Mouse (Mus musculus) Muller cell, postnatal 12 days (primary cell): ENCODE measurements at regions not wholly inside any gene's neighbourhood (a gene's known extent, or its start where the extent isn't known, plus 50 kb on each side); places are given as distances from the start of the nearest gene placed in this dataset.
"Not testable (repeated sequence)": the region's sequence is repeated elsewhere in the genome, so short reads cannot be mapped to it uniquely, and the experiment has no call there.

ENCODE experiments used
- DNase-seq: peaks from one replicate; pipeline ENCODE4 v3.0.0-alpha.2; 2015; ENCODE audit errors: inconsistent ontology term

DNA sequence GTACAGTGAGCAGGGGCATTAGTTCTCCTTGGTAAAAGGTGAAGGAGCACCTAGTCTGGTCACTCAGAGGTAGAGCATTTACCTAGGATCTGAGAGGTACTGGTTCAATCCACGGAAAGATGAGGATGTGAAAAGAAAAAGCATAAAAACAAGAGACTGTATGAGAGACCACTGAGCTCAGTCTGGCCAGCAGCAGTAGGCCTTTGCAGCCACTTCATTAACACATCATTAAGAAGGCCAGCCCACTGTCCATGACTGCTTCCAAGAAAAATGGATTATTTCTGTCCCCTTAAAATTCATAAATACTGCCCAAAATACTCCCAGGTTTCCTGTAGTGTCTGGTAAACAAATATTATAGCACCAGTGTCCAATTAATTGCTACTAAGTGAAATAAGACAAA, 499.3 kb upstream of the 4930578C19Rik start:
- DNase-seq = no peak

DNA sequence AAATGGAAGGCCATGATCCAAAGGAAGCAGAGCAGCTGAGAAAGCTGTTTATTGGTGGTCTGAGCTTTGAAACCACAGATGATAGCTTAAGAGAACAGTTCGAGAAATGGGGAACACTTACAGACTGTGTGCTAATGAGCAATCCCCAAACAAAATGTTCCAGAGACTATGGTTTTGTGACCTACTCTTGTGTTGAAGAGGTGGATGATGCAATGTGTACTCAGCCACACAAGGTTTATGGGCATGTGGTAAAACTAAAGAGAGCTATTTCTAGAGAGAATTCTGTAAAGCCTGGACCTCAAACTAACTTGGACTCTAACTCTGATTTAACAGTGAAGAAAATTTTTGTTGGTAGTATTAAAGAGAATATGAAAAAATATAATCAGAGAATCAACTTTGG, 481.4 kb upstream of the 4930578C19Rik start:
- no peak for DNase-seq

DNA sequence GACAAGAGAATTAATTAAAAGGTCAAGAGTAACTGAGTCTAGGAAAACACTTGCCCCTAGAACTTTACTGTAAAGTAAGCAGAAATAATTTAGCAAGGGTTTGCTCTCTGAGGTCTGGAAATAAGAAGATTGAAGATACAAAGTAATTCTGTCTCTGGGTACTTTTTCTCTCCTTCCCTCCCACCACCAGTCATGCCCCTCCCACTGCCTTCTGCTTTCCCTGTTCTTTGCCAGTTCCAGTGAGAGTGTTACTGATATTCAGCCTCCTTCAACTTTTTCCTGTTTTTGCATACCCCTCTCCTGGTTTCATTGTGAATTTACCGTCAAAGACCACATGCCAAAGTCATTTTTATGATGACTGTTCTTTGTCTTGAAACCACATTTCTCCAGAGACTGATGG, 472.1 kb upstream of the 4930578C19Rik start:
- no peak for DNase-seq

DNA sequence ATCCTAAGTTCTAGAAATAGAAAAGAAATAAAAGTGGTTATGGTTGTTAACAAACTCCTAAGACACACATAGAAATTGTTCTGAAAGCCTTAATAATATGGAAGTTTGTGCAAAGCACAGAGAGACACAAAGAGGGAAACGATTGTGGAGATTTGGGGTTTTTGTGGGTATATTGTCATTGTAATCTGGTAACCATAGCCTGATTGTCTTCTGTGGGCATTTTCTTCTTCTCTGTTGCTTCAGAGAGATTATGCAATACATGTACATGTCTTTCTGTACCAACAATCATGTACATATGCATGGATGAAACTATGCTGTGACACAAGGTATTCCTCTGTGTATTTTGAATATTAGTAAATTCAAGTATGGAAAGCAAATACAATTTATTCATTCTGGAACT, 461.9 kb upstream of the 4930578C19Rik start:
- no peak for DNase-seq

DNA sequence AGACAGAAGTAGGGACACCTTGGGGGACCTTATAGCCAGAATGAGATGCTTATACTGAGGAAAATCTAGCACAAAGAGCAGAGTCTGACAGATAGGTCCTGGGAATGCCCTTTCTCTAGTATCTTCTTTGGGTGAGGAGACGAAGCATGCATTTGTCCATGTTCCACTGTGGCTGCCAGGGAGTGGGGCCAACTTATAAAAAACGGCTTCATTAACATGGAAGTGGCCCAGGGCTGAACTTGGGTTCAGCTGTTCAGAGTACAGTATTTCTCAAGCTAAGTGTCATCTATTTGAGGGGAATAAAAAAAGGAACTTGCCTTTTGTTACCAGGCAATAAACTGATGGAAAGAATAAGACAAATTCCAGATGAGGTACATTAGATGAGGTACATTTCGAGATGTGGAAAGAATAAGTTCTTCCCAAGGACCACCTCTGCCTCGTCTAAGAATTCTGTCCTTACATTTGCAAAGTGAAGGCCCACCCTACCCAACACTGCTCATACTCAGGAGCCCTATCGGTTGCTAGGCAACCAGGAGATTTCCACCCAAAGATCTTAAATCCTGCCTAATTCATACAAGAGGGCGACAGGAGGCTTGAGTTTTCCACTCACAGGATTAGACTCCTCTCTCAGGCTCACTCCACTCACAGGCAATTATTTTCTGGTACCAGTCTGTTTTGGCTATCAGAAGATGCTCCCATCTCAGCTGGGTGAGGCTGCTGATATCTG, 460.3 kb upstream of the 4930578C19Rik start:
- DNase-seq = no peak

DNA sequence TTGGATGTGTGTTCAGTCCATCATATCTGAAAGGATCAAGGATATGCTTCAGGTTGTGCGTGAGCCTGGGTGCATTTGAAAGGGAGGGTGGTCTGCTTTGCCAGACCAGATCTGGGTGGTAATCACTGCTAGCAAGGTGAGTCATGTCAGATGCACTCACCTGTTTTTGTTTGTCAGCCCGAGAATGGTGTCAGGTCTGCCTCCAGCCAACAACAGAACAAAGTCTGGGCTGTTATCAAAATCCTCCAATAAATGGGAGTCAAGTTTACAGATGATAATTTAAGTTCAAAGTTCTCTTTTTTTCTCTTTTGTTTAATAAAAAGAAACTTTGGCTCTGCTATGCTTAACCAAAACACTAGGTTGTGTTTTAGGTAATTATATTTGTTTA, 421.6 kb upstream of the 4930578C19Rik start:
- DNase-seq = no peak

DNA sequence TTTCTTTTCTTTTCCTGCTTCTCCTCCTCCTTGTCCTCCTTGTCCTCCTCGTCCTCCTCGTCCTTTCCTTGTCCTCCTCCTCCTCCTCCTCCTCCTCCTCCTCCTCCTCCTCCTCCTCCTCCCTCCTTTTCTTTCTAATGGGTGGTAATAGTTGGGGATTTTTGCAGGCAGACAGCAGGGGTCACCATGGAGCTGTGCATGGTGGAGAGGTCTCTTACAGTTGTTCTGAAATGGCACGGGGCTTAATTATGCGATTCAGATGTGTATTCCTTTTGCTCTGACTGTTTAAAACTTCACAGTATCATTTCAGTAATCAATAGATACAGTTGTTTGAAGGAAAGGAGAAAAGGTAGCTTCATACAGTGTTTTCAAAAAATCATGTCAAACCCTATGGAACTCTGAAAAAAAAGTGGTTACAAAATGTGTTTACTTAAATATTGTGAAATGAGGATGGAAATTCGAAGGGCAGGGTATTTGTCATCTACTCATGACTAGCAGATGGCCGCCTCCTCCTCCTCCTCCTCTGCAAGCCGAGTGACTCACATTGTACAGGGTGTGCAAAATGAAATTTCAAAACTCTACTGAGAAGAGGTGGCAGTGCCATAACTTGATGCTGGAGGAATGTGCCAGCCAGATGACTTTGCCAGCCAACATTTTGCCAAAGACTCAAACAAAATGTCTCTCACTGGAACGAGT, 421.0 kb upstream of the 4930578C19Rik start:
- peak; percentile 39 for DNase-seq

DNA sequence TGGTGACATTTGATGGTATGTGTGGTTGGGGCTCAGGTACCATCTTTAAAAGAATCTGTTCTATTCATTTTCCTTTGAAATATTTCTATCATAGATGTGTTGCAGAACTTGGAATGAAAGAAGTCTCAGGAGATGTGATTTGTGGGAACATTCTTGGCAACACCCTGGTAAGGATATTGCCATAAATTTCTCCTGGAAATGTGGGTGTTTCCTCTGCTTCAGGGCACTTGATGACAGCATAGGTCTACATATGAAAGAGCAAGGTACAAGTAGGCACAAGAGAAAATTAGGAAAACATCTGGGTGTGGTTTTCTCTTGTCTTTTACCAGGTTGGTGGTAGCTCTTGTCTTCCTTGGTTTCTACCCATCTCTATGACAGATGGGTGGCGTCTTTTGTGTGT, 414.5 kb upstream of the 4930578C19Rik start:
- DNase-seq = no peak

DNA sequence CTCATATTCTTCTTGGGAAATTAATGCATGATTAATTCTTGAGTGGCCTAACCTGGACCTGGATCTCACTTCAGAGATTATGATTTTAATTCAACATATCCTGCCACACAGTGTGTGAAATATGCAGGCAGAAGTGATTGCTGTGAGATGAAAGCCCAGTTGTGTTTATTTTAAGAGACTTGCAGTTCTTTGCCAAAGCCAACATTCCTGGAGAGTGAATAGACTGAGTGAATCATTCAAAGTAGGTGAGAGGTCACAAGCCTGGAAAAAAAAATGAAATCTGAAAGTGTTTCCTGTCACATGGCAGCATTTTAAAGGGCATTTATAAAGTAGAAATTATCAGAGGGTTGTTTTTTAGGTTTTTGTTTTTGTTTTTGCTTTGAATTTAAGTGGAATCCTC, 412.9 kb upstream of the 4930578C19Rik start:
- peak; percentile 87 for DNase-seq

DNA sequence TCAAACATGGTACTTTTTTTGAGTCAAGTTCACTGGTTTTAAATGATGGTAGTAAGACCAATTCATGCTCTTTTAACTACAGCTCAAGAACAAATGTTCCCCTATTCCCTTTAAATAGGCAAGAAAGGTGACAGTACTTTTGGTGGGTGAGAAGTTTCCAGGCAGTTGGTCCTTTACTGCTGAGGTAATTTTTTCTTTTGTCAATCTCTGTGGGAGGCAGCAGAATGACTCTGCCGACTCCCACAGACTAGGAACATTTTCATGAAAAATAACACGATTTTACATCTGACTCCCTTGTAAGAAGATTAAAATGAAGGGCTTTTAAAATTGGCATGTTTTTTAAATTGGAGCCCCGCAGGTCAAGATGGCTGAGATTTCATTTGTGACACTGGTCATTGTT, 377.5 kb upstream of the 4930578C19Rik start:
- DNase-seq = no peak

DNA sequence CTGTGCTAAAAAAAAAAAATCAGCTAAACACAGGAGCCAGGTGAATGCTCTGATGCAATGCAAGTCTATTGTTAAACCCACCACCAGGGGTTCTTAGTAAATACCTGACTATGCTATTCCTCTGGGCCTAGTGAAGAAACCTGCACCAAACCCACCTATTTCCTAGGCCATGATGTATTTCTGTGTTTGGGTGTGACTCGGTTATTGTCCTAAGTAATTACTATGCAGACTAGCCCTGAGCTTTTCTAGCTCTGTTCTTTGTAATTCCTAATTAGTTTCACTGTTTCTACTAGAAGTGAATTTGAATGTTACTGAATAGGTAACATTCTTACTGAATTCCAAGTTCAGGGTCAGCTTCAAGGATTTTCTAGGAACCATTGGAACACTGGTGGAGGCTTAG, 363.8 kb upstream of the 4930578C19Rik start:
- not testable (repeated sequence) for DNase-seq

DNA sequence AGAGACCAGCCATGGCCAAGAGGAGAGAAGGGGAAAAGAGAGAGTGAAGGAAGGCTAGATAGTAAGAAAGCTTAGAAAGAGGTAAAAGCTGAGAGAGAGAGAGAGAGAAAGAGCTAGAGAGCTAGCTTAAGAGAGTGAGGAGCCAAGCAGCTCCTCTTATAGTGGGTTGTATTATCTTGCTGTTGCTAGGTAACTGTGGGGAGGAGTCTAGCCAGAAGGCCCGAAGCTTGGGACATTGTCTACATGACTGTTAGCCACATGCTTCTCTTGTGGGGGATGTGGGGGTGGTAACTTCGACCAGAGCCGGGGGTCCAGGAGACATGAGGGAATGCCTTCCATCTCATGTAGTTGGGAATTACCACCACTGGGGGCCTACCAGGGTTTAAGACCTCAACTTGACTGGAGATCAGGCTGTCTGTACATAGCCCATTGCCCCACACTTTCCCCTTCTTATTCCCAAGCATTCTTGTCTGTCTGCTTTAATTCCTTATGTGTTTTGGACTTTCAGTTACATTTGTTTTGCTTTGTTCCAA, 353.3 kb upstream of the 4930578C19Rik start:
- no peak for DNase-seq
